Mouse (Mus musculus) mesoderm, embryonic 11.5 days (tissue): ENCODE measurements around the gene Nek6.

ENCODE experiments used
- DNase-seq: peaks from one replicate; pipeline ENCODE4 v3.0.0-alpha.2; 2012; ENCODE audit warnings: low read depth, low spot score

The Nek6 gene

DNA sequence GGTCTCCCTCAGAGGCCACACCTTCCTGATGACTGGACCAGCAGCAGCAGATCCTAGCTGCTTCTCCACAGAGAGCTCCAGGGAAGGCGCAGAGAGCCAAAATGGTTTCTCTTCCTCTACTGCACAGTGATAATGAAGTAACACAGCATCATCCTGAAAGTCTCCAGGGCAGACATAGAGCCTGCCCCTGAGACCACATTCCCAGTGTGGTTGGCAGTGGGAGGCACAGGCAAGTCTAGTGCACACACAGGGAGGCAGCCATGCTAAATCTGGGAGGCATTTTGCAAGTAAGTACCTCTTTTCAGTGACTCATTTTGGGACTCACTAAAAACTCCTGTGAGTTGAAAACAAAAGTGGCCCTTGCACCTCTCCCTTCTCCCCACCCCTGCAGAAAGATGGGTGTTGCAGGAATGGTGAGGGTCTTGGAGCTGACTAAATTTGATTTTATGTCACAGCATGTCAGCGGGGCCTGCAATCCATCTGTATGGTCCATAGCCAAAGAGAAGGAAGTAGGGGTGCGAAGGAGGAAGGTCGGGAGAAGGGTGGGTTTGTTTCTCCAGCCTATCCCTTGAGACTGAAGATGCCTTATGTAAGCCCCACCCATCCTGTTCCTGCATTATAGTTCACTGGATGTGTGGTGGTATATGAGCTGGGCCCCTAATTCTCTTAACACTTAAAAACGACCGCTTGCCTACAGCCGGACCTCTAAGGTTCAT, 2.3 kb upstream of the Nek6 start:
- DNase-seq: no peak

DNA sequence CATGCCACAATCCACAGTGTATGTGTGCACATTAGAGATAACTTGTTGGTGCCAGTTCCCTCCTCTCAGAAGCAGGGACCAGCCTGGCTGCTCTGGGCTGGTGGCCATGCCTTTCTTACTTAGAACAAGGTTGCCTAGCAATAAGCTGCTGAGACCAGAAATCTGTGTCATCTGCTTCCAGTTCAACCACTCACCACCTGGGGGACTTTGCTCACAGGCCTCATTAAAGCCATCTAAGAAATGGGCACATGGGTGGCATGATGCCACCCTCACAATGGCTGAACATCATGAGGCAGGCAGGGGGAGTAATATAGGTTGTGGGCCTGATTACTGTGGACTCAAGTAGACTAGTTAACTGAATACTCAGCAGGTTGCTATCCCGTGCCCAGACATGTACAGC, 1.3 kb upstream of the Nek6 start:
- DNase-seq: no peak

GRCm38 (mm10) chr2:38512308-38513182, 1.1 kb downstream of the Nek6 start:
- DNase-seq: no peak

DNA sequence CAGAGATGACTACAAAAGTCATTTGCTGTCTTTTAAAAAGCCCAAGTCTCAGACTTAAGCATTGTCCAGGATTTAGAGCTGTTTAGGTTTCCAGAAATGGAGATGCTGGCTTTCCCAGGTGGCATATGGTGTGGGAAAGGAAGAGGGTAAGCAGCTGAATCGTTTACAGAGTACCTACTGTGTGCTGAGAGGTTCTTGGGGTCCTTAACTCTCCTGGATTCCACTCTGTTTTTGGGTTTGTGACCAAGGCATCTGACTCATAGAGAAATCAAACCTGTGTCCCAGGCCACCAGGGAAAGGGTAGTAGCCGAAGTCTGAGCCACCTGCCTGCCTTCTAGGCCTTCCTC, 1.7 kb downstream of the Nek6 start:
- DNase-seq: no peak

GRCm38 (mm10) chr2:38514411-38514810, 3.0 kb downstream of the Nek6 start:
- no peak for DNase-seq

DNA sequence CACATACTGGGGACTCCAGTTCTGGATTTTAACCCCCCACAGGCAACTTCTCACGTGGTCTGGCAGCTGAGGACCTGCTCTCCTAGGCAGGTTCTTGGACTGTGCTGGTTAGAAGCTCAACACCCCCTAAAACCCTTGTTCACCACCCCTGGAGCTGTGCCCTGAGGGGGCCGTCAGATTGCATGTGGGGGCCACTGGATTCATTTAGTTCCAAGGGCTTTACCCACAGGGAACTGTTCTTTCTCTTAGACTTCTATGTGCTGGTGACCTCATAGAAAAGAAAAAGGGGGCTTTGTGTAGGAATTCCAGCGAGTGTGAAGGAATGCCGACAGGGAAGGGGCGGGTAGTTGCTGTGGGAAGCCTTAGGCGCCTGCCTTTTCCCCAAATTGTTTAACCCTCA, 4.0 kb downstream of the Nek6 start:
- no peak for DNase-seq

DNA sequence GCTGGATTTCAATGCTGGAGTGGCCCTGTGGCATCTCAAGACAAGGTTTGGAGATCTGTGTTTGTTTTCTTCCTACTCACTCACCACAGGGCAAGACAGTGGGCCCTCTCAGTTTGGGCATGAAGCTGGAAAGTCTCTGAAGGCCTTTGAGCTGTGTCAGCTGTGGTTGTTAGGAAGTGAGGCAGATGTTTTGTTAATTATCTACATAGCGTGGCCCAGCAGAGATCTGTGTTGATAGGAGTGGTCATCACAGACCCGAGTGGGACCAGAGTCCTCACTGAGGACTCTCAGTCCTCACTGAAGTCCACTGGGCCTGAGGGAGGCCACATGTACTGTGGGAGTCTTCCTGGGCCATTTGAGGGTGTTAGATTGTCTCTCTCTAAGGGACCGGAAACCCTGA, 5.0 kb downstream of the Nek6 start:
- no peak for DNase-seq

GRCm38 (mm10) chr2:38517045-38517444, 5.6 kb downstream of the Nek6 start:
- DNase-seq: no peak

DNA sequence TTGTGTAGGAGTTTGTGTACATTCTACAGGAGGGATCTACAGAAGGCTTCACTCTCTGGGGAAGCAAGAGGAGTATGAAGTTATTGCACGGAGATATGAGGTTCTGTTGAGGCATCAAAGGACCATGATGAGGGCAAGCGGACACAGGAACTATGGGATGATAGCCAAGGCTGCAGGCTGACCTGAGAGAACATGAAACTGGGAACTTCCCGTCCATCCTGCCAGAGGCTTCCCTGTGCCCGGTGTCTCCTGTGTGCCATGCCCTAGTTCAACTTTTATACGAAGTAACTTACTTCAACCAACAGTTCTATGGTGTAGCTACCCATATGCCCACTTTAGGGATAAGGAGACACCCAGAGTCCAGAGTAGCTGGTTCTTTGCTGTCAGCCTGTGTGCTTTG, 7.3 kb downstream of the Nek6 start:
- DNase-seq: no peak

- DNase-seq: no peak
These were observed 8.5 kb downstream of the Nek6 start for GRCm38 (mm10) chr2:38519934-38520333.

- DNase-seq: no peak
These were observed 10.2 kb downstream of the Nek6 start for GRCm38 (mm10) chr2:38521618-38522017.

DNA sequence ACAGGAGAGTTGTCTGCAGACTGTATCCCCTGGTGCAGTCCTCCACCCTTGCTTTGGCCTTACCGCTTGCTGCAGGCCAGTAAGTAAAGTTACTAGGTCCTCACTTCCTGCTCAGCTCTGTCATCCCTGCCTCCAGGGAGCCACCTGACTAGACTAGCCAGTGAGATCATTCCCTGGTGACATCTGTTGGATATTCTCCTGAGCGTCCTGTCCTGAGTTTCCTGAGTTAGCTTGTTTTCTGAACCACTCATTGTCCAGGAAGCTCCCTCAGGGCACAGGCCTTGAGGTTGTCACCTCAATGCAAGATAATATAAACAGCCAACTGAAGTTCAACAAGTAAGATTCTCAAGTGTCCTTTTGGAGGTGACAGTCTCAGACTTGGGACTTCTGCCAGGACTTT, 10.9 kb downstream of the Nek6 start:
- no peak for DNase-seq

GRCm38 (mm10) chr2:38523781-38524445, 12.5 kb downstream of the Nek6 start:
- DNase-seq: no peak

DNA sequence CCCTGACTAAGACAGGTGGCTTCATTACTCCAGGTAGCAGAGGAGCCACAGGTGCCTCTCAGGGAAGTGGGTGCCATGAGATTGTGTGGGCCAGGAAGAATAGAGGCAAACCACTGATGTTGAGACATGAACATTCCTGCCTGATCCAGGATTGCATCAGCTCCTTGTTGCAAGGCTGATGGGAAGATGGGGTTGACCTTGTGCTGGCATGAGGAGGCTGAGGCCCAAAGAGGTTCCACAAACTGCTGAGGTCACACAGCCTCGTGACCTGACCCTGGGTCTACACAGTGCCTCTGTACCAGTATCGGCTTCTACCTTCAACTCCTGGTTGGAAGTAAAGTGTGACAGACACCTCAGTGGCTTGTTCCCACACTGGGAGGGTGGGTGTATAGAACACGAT, 13.6 kb downstream of the Nek6 start:
- no peak for DNase-seq

DNA sequence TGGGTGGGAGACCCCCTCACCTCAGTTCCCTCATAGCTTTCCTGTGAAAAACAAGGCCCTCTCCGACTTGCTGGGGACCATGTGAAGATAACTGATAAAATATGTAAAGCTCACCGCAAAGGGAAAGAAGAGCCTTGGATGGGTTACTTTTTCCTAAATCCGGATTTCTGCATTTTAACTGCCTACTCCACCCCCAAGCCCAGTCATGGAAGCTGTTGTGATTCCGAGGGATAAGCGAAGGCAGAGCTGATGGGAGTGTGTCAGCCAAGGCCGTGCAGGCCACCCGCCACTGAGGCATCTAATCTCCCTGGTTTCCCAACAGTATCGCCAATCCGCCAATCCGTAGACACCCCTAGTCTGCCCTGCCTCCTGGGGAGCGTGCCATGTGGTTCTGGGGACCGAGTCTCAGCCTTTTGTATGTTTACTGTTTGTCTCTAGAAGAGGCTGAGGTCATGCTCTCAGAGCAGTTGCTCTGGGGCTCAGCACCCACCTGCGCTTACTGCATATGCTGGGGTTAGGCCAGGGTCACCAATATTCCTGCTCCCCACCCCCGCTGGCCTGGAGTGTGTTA, 18.2 kb downstream of the Nek6 start:
- no peak for DNase-seq

GRCm38 (mm10) chr2:38530955-38531381, 19.5 kb downstream of the Nek6 start:
- no peak for DNase-seq

DNA sequence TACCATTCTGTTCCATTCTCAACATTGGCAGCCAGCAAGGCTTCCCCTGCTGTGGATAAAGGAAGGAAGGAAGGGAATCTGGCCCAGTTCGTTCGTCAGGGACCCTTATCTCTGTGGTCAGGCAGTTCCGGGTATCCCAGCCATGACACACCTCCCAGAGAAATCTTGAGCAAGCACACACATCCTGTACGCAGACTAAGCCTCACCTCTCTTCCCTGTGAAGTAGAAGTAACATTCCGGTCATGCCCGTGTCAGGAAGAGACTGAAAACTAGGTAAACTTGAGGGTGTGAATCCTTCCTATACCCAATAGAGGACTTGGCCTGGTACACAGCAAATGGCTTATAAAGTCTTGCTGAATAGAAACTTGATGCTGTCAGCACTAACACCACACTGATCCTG, 21.9 kb downstream of the Nek6 start:
- no peak for DNase-seq

DNA sequence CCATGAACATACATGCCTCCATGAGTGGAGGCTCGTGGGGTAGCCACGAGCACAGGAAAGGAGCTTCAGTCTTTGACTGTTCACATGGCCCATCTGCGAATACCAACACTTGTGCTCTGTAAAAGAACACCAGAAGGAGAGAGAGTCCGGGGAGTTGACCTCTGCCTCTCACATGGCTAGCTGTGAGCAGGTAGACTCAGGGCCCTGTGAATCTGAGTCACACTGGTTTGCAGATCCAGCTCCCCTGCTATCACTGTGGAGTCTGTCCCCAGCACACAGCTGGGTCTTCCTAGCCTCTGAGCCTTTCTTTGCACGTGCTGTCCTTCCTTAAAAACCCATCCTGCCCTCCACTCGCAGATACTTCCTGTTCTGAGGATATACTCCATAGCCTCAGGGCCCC, 22.3 kb downstream of the Nek6 start:
- no peak for DNase-seq

GRCm38 (mm10) chr2:38534241-38534940, 22.9 kb downstream of the Nek6 start:
- DNase-seq: no peak

GRCm38 (mm10) chr2:38535051-38535450, 23.6 kb downstream of the Nek6 start:
- no peak for DNase-seq

GRCm38 (mm10) chr2:38535521-38536220, 24.2 kb downstream of the Nek6 start:
- no peak for DNase-seq
